Mouse (Mus musculus) thymus, postnatal 4 days (tissue): ENCODE data around the gene Hsh2d.
A peak's percentile ranks its signal among the peaks of the same experiment; 100 is the strongest.

Experiments
- DNase-seq: peaks from one replicate; pipeline ENCODE4 v3.0.0; 2021

Gene Hsh2d

DNA sequence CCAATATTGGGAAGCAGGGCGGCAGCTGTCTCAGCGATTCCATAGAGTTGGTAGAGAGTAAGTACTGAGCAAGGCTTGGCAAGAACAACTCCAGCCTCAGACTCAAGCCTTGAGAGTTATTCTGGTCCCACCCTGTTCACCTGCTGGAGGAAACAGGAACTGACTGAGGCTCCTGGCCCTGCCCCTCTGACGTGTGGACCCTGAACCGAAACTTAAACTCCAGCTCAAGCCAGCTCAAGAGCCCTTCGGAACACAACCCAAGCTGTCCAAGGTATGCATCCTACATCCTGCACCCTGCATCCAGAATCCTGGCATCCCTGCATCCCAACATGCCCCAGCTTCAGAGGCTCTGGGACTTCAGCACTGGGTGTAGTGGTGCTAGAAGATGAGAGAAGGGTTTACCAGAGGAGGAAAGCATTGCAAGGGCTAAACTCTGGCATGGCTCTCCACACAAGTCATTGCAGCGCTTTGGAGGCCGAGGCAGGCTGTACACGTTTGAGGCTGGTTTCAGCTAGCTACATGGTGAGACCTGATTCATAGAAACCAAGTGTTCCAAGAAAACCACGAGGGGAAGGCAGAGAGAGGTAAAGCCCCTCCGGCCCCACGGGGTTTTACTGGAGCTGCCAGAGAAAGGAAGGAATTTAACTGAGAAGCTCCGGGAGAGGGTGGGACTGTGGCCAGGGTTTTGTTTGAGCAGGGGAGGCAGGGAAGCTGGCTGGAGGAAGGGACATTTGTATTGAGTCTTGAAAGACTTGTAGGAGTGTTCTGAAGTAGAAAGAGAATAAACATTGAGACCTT lies at the start of gene Hsh2d:
Gene Hsh2d (plus strand): TSS at position 222 of the 798 bp plus-strand sequence.
- peak; percentile 78 for DNase-seq

DNA sequence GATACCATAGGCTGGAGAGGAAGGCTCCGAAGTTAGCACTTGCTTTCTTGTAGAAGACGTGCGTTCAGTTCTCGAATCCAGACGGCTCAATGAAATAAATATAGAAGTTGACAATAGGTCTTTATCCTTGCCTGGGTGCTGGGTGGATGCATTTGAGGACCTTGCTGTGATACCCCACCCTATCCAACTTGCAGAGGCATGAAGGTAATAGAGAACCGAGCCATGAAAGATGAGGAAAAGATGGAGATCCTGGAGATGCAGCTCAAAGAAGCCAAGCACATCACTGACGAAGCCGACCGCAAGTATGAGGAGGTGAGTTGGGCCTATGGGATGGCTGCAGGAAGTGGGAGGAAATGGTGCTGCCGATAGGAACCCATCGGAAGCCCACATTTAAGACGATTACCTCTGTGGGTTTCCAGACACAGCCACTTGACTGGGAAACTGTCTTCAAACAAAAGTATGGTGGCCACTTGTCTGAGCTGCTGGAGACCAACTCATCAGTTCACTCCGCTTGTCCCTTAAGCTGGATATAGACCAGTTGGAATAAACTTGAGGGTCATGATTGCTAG lies 46.1 kb upstream of the Hsh2d start:
- DNase-seq, result no peak

GRCm38 (mm10) chr8:72144345-72144975 lies 45.0 kb upstream of the Hsh2d start:
- DNase-seq, result no peak

GRCm38 (mm10) chr8:72145511-72145910 lies 43.9 kb upstream of the Hsh2d start:
- DNase-seq, result no peak

- no peak for DNase-seq
Observed at GRCm38 (mm10) chr8:72146056-72146455, 43.4 kb upstream of the Hsh2d start.

DNA sequence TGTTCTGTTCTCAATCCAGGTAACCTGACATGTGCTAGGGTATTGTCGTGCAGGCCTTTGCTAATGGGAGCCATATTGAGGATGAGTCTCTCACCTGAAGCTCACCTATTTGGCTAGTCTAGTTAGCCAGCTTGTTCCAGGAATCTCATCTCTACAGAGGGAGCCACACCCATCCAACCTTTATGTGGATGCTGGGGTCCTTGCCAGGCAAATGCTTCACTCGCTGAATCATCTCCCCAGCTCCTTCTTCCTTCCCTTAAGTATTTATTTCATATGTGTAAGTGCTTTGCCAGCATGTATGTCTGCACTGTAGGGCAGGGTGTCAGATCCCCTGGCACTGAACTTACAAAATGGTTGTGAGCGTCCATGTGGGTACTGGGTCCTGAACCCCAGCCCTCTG lies 42.9 kb upstream of the Hsh2d start:
- no peak for DNase-seq

DNA sequence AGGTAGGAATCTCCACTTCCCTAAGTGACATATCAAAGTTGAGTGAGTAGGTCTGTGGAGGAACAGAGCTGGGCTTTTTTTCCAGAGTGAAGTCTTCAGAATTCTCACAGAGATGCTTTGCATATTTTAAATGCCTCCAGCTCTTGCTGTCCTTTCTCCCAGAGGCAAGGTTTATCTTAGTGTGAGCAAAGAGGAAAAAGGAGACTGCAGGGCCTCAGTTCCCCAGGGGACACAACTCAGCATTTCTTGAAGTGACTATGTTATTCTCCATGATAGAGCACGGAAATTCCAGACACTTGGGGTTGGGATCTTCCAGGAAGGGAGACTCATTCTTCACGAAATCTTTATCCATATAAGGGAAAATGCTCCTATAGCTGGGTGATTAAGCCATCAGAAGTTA lies 42.2 kb upstream of the Hsh2d start:
- DNase-seq, result no peak

DNA sequence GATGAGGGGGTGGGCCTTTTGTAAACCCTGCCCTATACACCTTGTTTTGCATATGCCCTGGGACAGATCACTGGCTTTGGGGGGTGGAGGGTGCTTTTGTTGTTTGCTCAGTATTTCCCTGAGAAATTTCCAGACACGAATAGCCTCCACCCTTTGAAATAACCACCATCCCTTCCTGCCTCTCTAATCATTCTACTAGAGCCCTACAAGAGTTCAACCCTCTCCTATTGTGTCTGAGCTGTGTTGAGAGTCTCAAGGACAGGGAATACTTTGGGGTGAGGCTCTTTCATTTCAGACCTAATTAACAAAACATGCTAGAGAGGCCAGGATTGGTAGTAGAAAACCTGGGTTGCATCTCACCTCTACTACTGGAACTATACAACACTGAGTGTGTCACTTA lies 40.4 kb upstream of the Hsh2d start:
- no peak for DNase-seq

DNA sequence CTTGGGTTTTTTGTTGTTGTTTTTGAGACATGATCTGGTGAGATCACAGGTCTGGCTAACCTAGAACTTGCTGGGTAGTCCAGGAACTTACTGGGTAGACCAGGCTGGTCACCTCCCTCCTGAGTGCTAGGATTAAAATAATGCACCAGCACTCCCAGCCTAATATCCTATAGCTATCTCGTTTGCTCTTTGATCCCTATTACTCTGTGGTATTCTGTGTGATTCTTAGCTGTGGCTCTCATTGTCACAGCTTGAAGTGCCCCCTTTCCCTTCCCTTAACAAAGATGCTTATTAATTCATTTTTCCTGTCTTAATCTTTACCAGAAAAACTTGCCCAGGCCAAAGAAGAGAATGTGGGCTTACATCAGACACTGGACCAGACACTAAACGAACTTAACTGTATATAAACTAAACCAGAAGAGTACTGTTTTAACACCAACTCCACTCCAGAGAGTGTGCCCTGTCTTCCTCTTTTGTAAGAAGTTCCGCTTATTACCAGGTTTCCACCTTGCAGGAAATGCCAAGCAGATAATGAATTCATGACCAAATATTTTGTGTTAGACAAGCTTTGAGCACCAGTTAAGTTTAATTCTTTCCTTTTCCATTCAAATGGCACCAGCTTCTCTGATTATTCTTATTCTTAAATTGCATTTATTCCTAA lies 37.9 kb upstream of the Hsh2d start:
- no peak for DNase-seq

DNA sequence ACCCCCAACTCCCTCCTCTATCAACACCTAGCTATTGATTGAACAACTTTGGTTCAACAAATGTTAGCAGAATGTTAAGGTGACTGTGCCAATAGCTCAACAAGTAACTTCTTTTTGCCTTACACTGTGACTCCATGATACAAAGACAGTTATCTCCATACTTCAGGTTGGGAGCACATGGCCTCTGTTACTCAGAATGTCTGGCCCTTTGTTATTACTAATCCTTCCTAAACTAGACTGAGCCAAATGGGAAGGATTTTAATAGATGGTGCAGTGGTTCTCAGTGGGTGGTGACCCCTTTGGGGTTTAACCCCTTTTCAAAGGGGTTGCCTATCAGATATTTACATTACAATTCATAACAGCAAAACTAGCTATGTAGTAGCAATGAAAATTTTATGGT lies 36.1 kb upstream of the Hsh2d start:
- DNase-seq, result no peak

GRCm38 (mm10) chr8:72158096-72158495 lies 31.3 kb upstream of the Hsh2d start:
- no peak for DNase-seq

DNA sequence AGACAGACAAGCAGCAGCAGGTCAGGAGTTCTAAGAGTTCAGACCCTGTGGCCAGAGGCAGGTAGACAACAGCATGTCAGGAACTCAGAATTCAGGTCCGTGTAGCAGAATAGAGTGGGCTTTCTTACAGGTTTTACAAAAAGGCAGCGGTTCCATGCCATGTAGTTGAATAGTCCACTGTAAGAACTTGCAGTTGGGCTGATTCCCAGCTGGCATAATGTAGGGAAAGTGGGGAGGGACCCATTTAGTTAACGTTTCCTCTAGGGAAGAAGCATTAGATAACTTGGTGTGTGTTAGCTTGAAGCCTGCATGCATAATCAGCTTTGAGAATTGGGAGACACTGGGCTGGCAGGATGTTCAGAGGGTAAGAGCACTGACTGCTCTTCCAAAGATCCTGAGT lies 30.7 kb upstream of the Hsh2d start:
- DNase-seq, result no peak

- peak; percentile 34 for DNase-seq
Observed at GRCm38 (mm10) chr8:72160007-72160406, 29.4 kb upstream of the Hsh2d start.

DNA sequence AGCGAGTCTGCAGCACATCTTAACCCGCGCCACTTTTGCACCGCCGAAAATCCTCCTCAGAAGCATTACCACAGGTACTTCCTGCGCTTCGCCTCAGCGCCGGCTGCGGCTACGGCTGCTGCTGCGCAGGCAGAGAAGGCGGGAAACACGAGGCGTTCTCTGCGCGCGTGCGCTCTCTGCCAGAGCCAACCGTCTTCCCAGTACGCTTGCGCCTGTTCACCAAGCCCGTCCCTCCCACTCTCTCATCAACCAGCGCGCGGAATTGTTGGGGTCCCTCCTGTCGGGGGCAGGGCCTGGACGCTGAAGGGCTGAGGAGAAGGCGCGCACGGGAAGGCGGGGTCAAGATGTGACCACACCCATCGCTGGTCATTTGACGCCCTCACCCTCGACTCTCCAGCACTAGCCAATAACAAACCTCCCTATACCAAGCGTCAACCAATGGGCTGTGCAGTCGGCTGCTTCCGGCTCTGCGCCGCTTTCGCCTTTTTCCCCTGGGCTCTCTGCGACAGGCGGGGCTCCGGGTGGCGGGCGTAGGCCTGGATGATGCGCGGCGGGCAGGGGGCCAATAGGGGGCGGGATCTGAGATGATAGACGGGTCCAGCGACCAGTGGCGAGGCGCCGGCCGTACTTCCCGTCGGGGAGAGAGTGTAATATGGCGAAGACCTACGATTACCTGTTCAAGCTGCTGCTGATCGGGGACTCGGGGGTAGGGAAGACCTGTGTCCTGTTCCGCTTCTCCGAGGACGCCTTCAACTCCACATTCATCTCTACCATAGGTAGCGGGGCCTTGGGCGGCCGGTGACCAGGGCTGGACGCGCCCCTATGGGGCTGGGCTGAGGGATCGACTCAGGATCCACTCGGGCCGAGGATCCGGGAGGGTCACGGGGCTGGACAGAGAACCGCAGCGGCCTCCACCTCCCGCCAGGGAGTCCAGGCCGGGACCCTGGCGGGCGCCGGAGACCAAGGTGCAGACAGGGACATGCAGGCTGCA lies 28.4 kb upstream of the Hsh2d start, which contains the start of gene Rab8a:
Gene Rab8a (plus strand): TSS at position 494 of the 991 bp plus-strand sequence.
- peak; percentile 99 for DNase-seq

DNA sequence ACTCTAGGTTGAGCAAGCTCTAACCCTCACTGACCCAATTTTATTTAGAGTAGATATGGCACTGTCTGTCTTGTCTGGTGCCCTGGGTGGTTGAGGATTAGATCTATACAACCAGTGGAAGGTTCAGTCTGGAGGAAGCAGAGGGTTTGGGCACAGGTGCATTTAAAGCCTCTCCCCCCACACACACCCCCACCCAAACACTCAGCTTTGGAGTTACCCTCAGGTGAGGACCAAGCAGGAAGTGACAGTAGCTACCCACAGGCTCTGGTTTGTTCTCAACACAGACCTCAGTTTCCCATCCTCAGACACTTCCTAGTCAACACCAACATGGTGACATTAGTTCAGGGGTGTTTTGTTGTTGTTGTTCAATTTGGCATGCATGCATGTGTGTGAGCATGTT lies 26.6 kb upstream of the Hsh2d start:
- peak; percentile 34 for DNase-seq

DNA sequence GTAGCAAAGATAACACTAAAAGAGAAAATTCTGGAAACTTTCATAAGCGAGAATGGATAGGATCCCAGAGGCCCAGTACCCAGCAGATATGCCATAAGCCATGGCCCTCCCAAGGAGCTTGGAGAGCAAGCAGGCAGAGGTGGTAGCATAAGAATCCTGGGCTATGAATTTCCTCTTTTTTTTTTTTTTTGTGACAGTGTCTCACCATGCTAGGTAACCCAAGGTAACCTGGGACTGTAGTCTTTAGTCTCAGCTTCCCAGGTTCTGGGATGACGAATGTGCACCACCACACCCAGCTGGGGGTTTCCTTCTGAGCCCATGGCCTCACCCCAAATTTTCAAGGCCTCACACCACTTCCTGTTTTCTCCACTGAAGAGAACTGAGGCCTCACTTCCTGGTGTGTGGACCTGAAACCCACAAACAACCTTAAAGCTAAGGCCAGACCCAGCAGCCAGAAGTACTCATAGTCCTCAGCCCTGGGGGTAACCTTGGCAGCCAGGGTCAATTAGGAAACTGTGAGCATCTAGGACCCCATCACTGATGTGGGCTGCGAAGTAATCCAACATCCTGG lies 20.3 kb upstream of the Hsh2d start:
- DNase-seq, result peak; percentile 42

- peak; percentile 60 for DNase-seq
Observed at GRCm38 (mm10) chr8:72169681-72170249, 19.7 kb upstream of the Hsh2d start.

- DNase-seq, result peak; percentile 81
Observed at GRCm38 (mm10) chr8:72177346-72177925, 12.0 kb upstream of the Hsh2d start.

DNA sequence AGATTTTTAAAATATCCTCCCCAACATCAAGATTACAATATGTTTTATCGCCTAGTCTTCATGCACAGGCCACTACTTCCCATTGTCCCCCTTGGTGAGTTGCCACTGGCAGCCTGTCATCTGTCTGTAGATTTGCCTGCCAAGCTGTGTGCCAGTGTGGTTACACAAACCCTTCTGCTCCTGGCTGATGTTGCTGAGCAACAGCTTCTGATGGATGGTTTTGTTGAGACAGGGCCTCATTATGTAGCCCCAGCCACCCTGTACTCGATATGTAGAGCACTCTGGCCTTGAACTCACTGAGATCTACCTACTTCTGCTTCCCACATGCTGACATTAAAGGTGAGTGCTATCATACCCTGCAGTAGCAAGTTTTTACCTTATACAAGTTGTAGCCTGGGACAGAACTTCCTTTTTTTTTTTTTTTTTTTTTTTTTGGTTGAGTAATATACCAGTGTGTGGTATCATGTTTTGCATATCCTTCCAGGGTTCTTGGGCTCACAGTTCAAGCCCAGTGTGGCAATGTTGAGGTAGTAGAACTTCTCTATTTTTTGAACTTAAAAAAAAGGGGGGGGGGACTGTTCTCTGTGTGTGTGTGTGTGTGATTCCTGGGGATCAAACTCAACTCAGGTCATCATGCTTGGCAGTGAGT lies 5.8 kb upstream of the Hsh2d start:
- DNase-seq, result no peak

GRCm38 (mm10) chr8:72187793-72188331 lies 1.6 kb upstream of the Hsh2d start:
- DNase-seq, result no peak

- no peak for DNase-seq
Observed at GRCm38 (mm10) chr8:72190215-72190539, 739 bp downstream of the Hsh2d start.
